Mouse (Mus musculus) brain, embryonic 14.5 days (tissue): ENCODE results near the gene Rph3al.

ENCODE experiments used
- CTCF ChIP-seq: fragments of 200-500 bp; IDR thresholded peaks from 2 replicates; pipeline ENCODE4 v1.5.1; 2012; ENCODE audit warnings: inconsistent platforms, mild to moderate bottlenecking, moderate library complexity, borderline replicate concordance; ENCODE audit not compliant: insufficient read depth, insufficient read length; ENCODE audit errors: extremely low read depth
- POLR2A ChIP-seq: fragments of 200-500 bp; IDR thresholded peaks from 2 replicates; pipeline ENCODE4 v1.6.1; 2012; ENCODE audit warnings: mild to moderate bottlenecking, inconsistent platforms, borderline replicate concordance; ENCODE audit not compliant: poor library complexity, insufficient read depth, insufficient read length, severe bottlenecking; ENCODE audit errors: extremely low read depth

DNA sequence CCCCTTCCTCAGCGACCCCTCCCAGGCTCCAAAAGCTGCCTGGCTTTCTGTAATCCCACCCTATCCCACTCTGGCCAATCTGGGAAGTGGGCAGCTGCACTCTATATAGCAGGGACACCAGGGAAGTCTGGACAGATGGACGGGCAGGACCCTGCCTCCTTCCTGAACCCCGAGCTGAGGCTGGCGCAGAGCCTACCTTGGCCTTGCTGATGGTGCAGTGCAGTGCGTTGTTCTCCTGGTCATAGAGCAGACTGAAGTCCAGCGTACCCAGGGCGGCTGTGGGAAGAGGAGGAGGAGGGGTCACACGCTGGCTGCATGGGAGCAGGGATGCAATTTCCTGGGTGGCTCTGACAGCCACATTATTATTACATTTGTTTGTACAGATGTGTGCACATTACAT lies 152.3 kb downstream of the Rph3al start:
- TF ChIP-seq POLR2A (no peak), CTCF (no peak)
